Mouse (Mus musculus) cerebellum, adult 2 months (tissue): ENCODE results near the gene Ctf2. TPM values are rescaled to one million over a fixed set of nuclear protein-coding genes. Genes with fewer than 3 reads are reported as not detected.
"Not testable (repeated sequence)": the region's sequence is repeated elsewhere in the genome, so short reads cannot be mapped to it uniquely, and the experiment has no call there.

Experiments used
- DNase-seq, 2 experiments: peaks; one replicate each; pipeline ENCODE4 v3.0.0; 2021
- H3K27ac ChIP-seq: fragments of 200-500 bp; 2 replicates; pipeline ENCODE4 v1.5.1; 2012; ENCODE audit warnings: low read length, control low read depth, inconsistent platforms; ENCODE audit not compliant: insufficient read depth
- H3K27me3 ChIP-seq: fragments of 200-500 bp; 2 replicates; pipeline ENCODE4 v1.6.1; 2012; ENCODE audit warnings: inconsistent platforms, mild to moderate bottlenecking, low read length, moderate library complexity; ENCODE audit not compliant: control insufficient read depth, insufficient read depth
- H3K4me1 ChIP-seq: fragments of 200-500 bp; 2 replicates; pipeline ENCODE4 v1.6.1; 2011; ENCODE audit warnings: low read length; ENCODE audit not compliant: control insufficient read depth, insufficient read depth
- H3K4me3 ChIP-seq: fragments of 200-500 bp; replicated peaks from 2 replicates; pipeline ENCODE3; 2011; ENCODE audit warnings: mild to moderate bottlenecking, low read depth, low read length, control low read depth; ENCODE audit not compliant: insufficient read depth
- CTCF ChIP-seq: fragments of 200-500 bp; IDR thresholded peaks from 2 replicates; pipeline ENCODE4 v1.5.1; 2011; ENCODE audit warnings: low read depth, mild to moderate bottlenecking, control low read depth, low read length, moderate library complexity, borderline replicate concordance; ENCODE audit not compliant: insufficient read depth
- POLR2A ChIP-seq: fragments of 200-500 bp; IDR thresholded peaks from 2 replicates; pipeline ENCODE4 v1.6.1; 2011; ENCODE audit warnings: low read length, control low read depth, borderline replicate concordance; ENCODE audit not compliant: insufficient read depth
- WGBS: fragments of 180-500 bp; shearing (Covaris S2); methylation state at CpG from one replicate; pipeline ENCODE4 v1.1.7; 2018; 5-methylcytosine and 5-hydroxymethylcytosine counted together
- polyA plus RNA-seq: library from polyadenylated mRNA; depleted of rRNA; stranded (reverse); fragments of >200 nt; gene quantifications from 2 replicates; pipeline ENCODE4 v1.2.3, GENCODE M21; 2012; rRNA removed

Gene Ctf2
- not detected in 2 replicates for polyA plus RNA-seq

- not testable (repeated sequence) for DNase-seq, H3K4me3 ChIP-seq, H3K27ac ChIP-seq, H3K4me1 ChIP-seq, H3K27me3 ChIP-seq
- WGBS = no CpG with 5 or more reads among the region's 5 CpGs
These were observed at the start of gene Ctf2 for GRCm38 (mm10) chr7:127732066-127732465. Gene Ctf2 (minus strand): TSS chr7:127732166.

GRCm38 (mm10) chr7:127778350-127778749, 46.4 kb upstream of the Ctf2 start:
- DNase-seq = no peak
- Histone ChIP-seq H3K4me3 (peak overlapping the region; percentile 93), H3K27me3 (no peaks in the 10 kb centered on the region), H3K27ac (no peak overlapping the region), H3K4me1 (peaks cover 5% of the 10 kb centered on the region; the same call in 1 of the 2 replicates)
- TF ChIP-seq CTCF (no peak), POLR2A (no peak)
- WGBS = 49% methylated on average over 4 of the region's 4 CpGs

- peak overlapping the region; percentile 93 for H3K4me3 ChIP-seq
- TF ChIP-seq CTCF (no peak), POLR2A (peak; percentile 27; the same call in 1 of the 2 replicates)
- peak overlapping the region; percentile 100 for H3K27ac ChIP-seq
- H3K4me1 ChIP-seq = peaks cover 5% of the 10 kb centered on the region; the same call in 1 of the 2 replicates
- WGBS = 2% methylated on average over 64 of the region's 66 CpGs
- peak; percentile 64 to 76 for DNase-seq
- no peaks in the 10 kb centered on the region for H3K27me3 ChIP-seq
These were observed 45.7 kb upstream of the Ctf2 start for GRCm38 (mm10) chr7:127777474-127778266.

- WGBS = under 1% methylated on average over 69 of the region's 70 CpGs
- Histone ChIP-seq H3K27me3 (no peaks in the 10 kb centered on the region), H3K4me3 (peak overlapping the region; percentile 93), H3K27ac (peak overlapping the region; percentile 100), H3K4me1 (peaks cover 5% of the 10 kb centered on the region; the same call in 1 of the 2 replicates)
- DNase-seq = peak; percentile 98
- TF ChIP-seq POLR2A (no peak; the same call in 1 of the 2 replicates), CTCF (no peak)
These were observed 45.0 kb upstream of the Ctf2 start for GRCm38 (mm10) chr7:127776878-127777473.

- peak; percentile 89 to 91 for DNase-seq
- peak within 1 kb of the TSS; percentile 93 for H3K4me3 ChIP-seq
- WGBS = under 1% methylated on average over 23 of the region's 23 CpGs
These were observed 44.5 kb upstream of the Ctf2 start, which contains the start of gene Setd1a for GRCm38 (mm10) chr7:127776426-127776825. Gene Setd1a (plus strand): TSS chr7:127776670.

GRCm38 (mm10) chr7:127775837-127776236, 43.9 kb upstream of the Ctf2 start:
- WGBS = 63% methylated on average over 7 of the region's 7 CpGs

More at GRCm38 (mm10) chr7:127776426-127776825, 44.5 kb upstream of the Ctf2 start, which contains the start of gene Setd1a:
- Histone ChIP-seq H3K4me1 (peaks cover 5% of the 10 kb centered on the region; the same call in 1 of the 2 replicates), H3K27me3 (no peaks in the 10 kb centered on the region), H3K27ac (peak within 1 kb of the TSS; percentile 100)
- TF ChIP-seq POLR2A (peak; percentile 58; the same call in 1 of the 2 replicates), CTCF (no peak)

GRCm38 (mm10) chr7:127773664-127774384, 41.9 kb upstream of the Ctf2 start:
- peak; percentile 81 to 84 for DNase-seq
- Histone ChIP-seq H3K27ac (peak overlapping the region; percentile 15; the same call in 1 of the 2 replicates), H3K4me3 (no peak overlapping the region), H3K27me3 (no peaks in the 10 kb centered on the region), H3K4me1 (peaks cover 5% of the 10 kb centered on the region; the same call in 1 of the 2 replicates)
- TF ChIP-seq POLR2A = no peak
- TF ChIP-seq CTCF = peak; percentile 90
- 36% methylated on average over 9 of the region's 9 CpGs for WGBS

More at GRCm38 (mm10) chr7:127775837-127776236, 43.9 kb upstream of the Ctf2 start:
- not testable (repeated sequence) for H3K27me3 ChIP-seq, DNase-seq, H3K4me1 ChIP-seq
- peak overlapping the region; percentile 100 for H3K27ac ChIP-seq
- peak overlapping the region; percentile 93 for H3K4me3 ChIP-seq

GRCm38 (mm10) chr7:127772557-127772956, 40.6 kb upstream of the Ctf2 start:
- WGBS = 90% methylated on average over 1 of the region's 1 CpGs
- H3K27ac ChIP-seq = no peak overlapping the region
- H3K27me3 ChIP-seq = no peaks in the 10 kb centered on the region
- no peak for TF ChIP-seq POLR2A
- no peak for TF ChIP-seq CTCF
- DNase-seq = no peak
- H3K4me1 ChIP-seq = peaks cover 5% of the 10 kb centered on the region; the same call in 1 of the 2 replicates
- H3K4me3 ChIP-seq = no peak overlapping the region
